Mouse (Mus musculus) embryonic stem cell, embryonic (primary cell): Measurements from ENCODE around the gene Kcnk15.

Experiments used
- CTCF ChIA-PET, 4 experiments: fragments of 300-600 bp in 2 of 4; fragments of 350-600 bp in 2 of 4; sonication (Branson Sonifier 250); formaldehyde crosslinking; loops; one replicate each; lab custom pipeline; 2022; ENCODE audit warnings: inconsistent platforms in 2 of 4; lab: Charles Lee
- POLR2A ChIA-PET, 4 experiments: fragments of 300-600 bp in 2 of 4; fragments of 350-600 bp in 2 of 4; sonication (Branson Sonifier 250); formaldehyde crosslinking; loops; one replicate each; lab custom pipeline; 2022; ENCODE audit warnings: antibody characterized with exemption in 4 of 4, inconsistent platforms in 1 of 4; lab: Charles Lee

Gene Kcnk15

DNA sequence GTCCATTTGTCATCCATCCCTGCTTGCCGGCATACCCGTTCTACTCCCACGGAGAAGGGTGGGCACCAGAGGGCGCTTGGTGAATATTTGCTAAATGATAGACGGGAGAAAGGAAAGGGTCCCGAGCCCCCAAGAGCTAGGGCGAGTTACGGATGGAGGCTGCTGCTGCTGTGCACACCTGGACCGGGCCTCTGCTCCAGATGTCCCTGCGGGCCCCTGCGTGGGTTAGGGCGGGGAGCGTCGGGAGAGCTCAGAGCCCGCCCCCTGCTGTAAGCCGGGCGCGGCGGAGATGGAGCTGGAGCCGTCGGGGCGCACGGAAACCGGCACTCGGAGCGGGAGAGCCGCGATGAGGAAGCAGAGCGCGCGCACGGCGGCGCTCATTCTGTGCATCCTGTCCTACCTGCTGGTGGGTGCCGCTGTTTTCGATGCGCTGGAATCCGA lies at the start of gene Kcnk15:
Gene Kcnk15, plus strand, starts transcription at position 191 of the 441 bp plus-strand sequence.
- ChIA-PET POLR2A (interaction anchor here in 3 of 4 experiments (0.8 to 1.2 kb wide), 4 partner anchors 16 to 381 kb away, joined by 3 to 4 read pairs (median 3); partner anchors contain the start of gene Fitm2 (in 1 of the 3)), CTCF (interaction anchor here (0.5 to 6.9 kb wide), 30 partner anchors 9 to 536 kb away, joined by 3 to 102 read pairs (median 4); partner anchors contain the start of genes Ccn5 (in 1 of the 4) and Rims4 (in 1 of the 4))

GRCm38 (mm10) chr2:163803838-163804237 lies 49.6 kb upstream of the Kcnk15 start:
- CTCF ChIA-PET: interaction anchor here in 2 of 4 experiments (0.8 to 4.1 kb wide), 2 partner anchors 16 to 217 kb away, joined by 3 to 34 read pairs; no protein-coding TSS in a partner anchor
- POLR2A ChIA-PET: no interaction called here

- ChIA-PET POLR2A (interaction anchor here in 1 of 4 experiments (0.7 kb wide), 1 partner anchor 1675 kb away, joined by 4 read pairs; no protein-coding TSS in a partner anchor), CTCF (no interaction called here)
Observed at GRCm38 (mm10) chr2:163809166-163809565, 44.3 kb upstream of the Kcnk15 start.

DNA sequence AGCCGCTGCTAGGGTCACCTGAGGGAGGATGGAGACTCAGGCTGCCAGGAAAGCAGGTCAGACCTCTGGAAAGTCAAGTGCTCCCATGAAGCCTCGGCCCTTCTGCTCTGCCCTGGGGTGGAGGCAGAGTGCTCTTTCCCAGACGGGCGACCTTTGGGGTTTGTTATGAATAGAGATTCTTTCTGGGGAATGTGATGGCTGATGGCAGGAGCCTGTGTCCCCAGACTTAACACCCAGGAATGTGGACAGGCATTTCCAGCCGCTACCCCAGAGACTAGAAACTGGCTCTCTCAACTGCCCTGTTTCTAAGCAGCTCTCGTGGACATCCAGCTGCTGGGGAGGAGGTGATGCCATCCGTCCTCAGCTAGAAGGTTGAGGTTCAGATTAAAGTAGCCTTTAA lies 43.7 kb upstream of the Kcnk15 start:
- POLR2A ChIA-PET: no interaction called here
- CTCF ChIA-PET: no interaction called here

DNA sequence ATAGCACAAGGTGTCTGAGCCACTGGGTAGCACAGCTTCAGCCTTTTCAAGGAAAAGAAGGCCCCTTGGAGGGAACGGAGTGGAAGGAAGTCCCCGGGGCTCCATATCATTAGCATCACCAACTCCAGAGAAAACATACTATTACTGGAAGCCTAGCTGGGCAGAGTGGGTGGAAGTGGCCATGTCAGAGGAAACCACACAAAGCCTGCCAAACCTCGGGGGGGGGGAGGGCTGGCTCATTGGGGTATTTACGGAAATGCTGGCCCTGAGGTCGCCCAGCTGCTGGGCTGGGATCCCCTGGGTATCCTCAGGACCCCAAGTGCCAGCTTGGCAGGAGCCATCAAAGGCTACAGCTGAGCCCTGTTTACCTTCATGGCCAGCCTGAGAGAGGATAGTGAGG lies 40.4 kb upstream of the Kcnk15 start:
- ChIA-PET POLR2A (interaction anchor here in 1 of 4 experiments (0.6 kb wide), 1 partner anchor 203 kb away, joined by 3 read pairs; no protein-coding TSS in a partner anchor), CTCF (interaction anchor here in 1 of 4 experiments (0.6 kb wide), 1 partner anchor 379 kb away, joined by 3 read pairs; no protein-coding TSS in a partner anchor)

DNA sequence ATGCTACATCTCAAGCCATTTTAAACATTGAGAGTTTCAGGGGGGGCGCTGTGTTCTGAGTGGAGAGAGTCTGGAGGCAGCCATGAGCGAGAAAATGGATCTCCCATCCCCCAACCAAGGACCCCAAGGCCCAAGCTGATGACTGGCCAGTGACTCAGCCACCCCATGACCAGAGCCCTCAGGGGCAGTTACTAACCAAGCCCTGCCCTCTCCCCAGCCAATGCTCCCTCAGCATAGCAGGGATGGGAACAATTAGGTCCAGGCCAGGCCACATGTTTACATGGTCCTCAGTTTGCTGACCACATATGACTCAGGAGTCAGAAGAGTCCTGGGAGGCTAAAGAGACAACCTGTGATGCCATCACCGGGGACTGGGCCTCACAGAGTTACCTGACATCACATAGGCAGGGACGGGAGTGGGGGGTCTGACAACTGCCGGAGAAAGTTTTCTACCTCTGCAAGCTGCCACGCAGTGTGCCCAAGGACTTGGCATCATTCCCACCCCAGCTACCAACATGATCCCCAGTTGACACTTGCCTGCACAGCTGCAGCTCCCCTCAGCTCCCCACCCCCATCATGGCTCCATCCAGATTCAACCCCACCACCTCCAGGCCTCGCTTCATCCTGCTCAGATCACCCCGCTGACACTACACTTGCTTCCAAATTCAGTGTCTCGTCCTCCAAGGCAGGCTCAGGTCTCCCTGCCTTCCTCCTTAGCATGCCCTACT lies 38.5 kb upstream of the Kcnk15 start:
- ChIA-PET POLR2A (no interaction called here), CTCF (interaction anchor here in 2 of 4 experiments (0.8 to 1.1 kb wide), 2 partner anchors 23 to 27 kb away, joined by 3 read pairs; no protein-coding TSS in a partner anchor)

GRCm38 (mm10) chr2:163820607-163821006 lies 32.8 kb upstream of the Kcnk15 start, which contains the start of gene Ccn5:
TSS of gene Ccn5 (plus strand) at chr2:163820861.
- ChIA-PET POLR2A (no interaction called here), CTCF (interaction anchor here in 1 of 4 experiments (0.5 to 1.4 kb wide), 4 partner anchors 18 to 286 kb away, joined by 3 to 5 read pairs (median 4); partner anchors contain the start of gene Kcnk15)

- ChIA-PET CTCF (interaction anchor here in 3 of 4 experiments (1.4 to 4.0 kb wide), 4 partner anchors 14 to 35 kb away, joined by 3 to 25 read pairs (median 12); no protein-coding TSS in a partner anchor), POLR2A (interaction anchor here in 1 of 4 experiments (1.0 kb wide), 1 partner anchor 248 kb away, joined by 3 read pairs; the partner anchor contains the start of gene Tomm34)
Observed at GRCm38 (mm10) chr2:163823248-163823647, 30.2 kb upstream of the Kcnk15 start.

- POLR2A ChIA-PET: interaction anchor here in 1 of 4 experiments (1.0 to 1.7 kb wide), 2 partner anchors 14 to 247 kb away, joined by 3 to 9 read pairs; partner anchors contain the start of gene Tomm34
- CTCF ChIA-PET: interaction anchor here (0.6 to 4.0 kb wide), 9 partner anchors 9 to 1211 kb away, joined by 3 to 25 read pairs (median 8); partner anchors contain the start of gene Kcnk15 (in 1 of the 4)
Observed at GRCm38 (mm10) chr2:163823771-163824170, 29.7 kb upstream of the Kcnk15 start.

- CTCF ChIA-PET: interaction anchor here in 3 of 4 experiments (1.6 to 4.0 kb wide), 5 partner anchors 12 to 291 kb away, joined by 4 to 25 read pairs (median 10); no protein-coding TSS in a partner anchor
- POLR2A ChIA-PET: no interaction called here
Observed at GRCm38 (mm10) chr2:163825861-163826260, 27.6 kb upstream of the Kcnk15 start.

DNA sequence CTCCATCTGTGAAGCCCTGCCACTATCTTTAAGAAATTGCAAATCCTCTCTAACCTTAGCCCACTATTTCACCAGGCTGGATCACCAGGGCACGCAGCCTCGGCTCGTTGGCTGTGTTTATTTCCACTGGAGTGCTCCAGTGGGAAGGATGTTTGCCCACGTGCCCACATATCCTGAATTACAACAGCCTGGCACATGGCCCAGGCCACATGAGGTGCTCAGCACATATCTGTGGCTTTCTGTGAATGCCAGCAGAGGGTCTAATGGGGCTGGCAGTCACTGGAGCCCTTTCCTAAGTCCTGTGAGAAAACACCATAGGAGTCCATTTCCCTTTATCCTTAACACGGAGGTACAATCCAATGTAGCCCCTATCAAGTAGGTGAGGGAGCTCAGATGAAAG lies 27.0 kb upstream of the Kcnk15 start:
- ChIA-PET POLR2A (no interaction called here), CTCF (interaction anchor here in 3 of 4 experiments (1.6 to 4.0 kb wide), 4 partner anchors 11 to 292 kb away, joined by 4 to 25 read pairs (median 9); no protein-coding TSS in a partner anchor)

DNA sequence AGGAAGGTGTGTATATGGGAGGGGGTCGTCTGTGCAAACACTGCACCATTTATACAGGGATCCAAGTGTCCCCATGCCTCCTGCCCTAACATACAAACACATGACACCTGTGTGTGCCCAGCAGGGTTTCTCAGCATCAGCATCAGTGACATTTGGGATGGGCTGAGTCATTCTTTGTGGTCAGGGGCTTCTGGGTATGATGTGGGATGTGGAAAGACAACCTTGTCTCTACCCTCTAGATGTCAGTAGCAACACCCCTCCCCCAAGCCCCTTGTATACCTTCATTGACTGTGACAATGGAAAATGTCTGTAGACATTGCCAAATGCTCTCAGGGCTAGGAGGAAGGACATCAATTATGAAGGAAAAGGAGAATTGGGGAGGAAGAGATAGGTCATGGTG lies 22.3 kb upstream of the Kcnk15 start:
- CTCF ChIA-PET: no interaction called here
- POLR2A ChIA-PET: no interaction called here

GRCm38 (mm10) chr2:163838043-163838442 lies 15.4 kb upstream of the Kcnk15 start:
- ChIA-PET POLR2A (interaction anchor here in 3 of 4 experiments (0.6 to 2.4 kb wide), 10 partner anchors 13 to 551 kb away, joined by 3 to 9 read pairs (median 4); partner anchors contain the start of gene Tomm34 (in 1 of the 3)), CTCF (interaction anchor here (0.5 to 6.5 kb wide), 113 partner anchors 8 to 1627 kb away, joined by 3 to 102 read pairs (median 4); partner anchors contain the start of genes Kcnk15 (in 4 of the 4), Ttpal (in 3 of the 4), Ada (in 2 of the 4) and Fitm2 (in 1 of the 4))

- POLR2A ChIA-PET: interaction anchor here in 1 of 4 experiments (0.8 kb wide), 1 partner anchor 9 kb away, joined by 3 read pairs; no protein-coding TSS in a partner anchor
Observed at GRCm38 (mm10) chr2:163839519-163839918, 13.9 kb upstream of the Kcnk15 start.

GRCm38 (mm10) chr2:163842043-163842442 lies 11.4 kb upstream of the Kcnk15 start:
- ChIA-PET POLR2A (no interaction called here), CTCF (interaction anchor here in 2 of 4 experiments (0.9 to 6.5 kb wide), 2 partner anchors 10 to 12 kb away, joined by 3 to 102 read pairs; partner anchors contain the start of gene Kcnk15 (in 2 of the 2))

More at GRCm38 (mm10) chr2:163839519-163839918, 13.9 kb upstream of the Kcnk15 start:
- CTCF ChIA-PET: interaction anchor here in 3 of 4 experiments (1.5 to 6.5 kb wide), 4 partner anchors 12 to 323 kb away, joined by 3 to 102 read pairs (median 14); partner anchors contain the start of gene Kcnk15 (in 1 of the 3)

- ChIA-PET POLR2A (interaction anchor here in 1 of 4 experiments (0.8 kb wide), 1 partner anchor 486 kb away, joined by 3 read pairs; no protein-coding TSS in a partner anchor), CTCF (interaction anchor here in 3 of 4 experiments (1.4 to 3.5 kb wide), 7 partner anchors 9 to 113 kb away, joined by 3 to 19 read pairs (median 7); no protein-coding TSS in a partner anchor)
Observed at GRCm38 (mm10) chr2:163857233-163857632, 3.8 kb downstream of the Kcnk15 start.

GRCm38 (mm10) chr2:163858254-163858947 lies 5.0 kb downstream of the Kcnk15 start:
- ChIA-PET CTCF (interaction anchor here (0.5 to 3.5 kb wide), 35 partner anchors 8 to 323 kb away, joined by 3 to 19 read pairs (median 4); partner anchors contain the start of genes Pabpc1l (in 1 of the 4) and Rims4 (in 1 of the 4)), POLR2A (no interaction called here)
